Mouse (Mus musculus) heart, postnatal 4 days (tissue): ENCODE measurements around the gene Raver1. TPM values are rescaled to one million over a fixed set of nuclear protein-coding genes. Genes with fewer than 3 reads are reported as not detected.

Source experiments
- DNase-seq: peaks from one replicate; pipeline ENCODE4 v3.0.0; 2021
- microRNA-seq, 2 experiments: library from miRNA; unstranded; fragments of <30 nt; microRNA quantifications; one replicate each; pipeline ENCODE4 v1.2.0; 2021 to 2022
- total RNA-seq, 2 experiments: library from RNA; stranded (reverse); gene quantifications; 2 replicates each; pipeline ENCODE4 v1.2.3; 2021

Raver1 gene
- total RNA-seq, 2 experiments from 2014 or later = 44.4 to 48.9 TPM

DNA sequence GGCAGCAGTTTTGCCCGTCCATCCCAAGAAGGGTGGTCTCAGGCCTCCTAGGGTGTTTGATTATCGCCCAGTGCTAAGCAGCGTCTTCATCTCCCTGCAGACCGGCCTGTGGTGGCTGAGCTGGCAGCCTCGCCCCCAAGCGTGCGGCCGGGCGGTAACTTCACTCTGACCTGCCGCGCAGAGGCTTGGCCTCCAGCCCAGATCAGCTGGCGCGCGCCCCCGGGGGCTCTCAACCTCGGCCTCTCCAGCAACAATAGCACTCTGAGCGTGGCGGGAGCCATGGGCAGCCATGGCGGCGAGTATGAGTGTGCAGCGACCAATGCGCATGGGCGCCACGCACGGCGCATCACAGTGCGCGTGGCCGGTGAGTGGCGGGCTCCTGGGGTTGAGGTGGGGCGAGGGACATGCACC lies 54.3 kb downstream of the Raver1 start:
- DNase-seq = peak; percentile 85

DNA sequence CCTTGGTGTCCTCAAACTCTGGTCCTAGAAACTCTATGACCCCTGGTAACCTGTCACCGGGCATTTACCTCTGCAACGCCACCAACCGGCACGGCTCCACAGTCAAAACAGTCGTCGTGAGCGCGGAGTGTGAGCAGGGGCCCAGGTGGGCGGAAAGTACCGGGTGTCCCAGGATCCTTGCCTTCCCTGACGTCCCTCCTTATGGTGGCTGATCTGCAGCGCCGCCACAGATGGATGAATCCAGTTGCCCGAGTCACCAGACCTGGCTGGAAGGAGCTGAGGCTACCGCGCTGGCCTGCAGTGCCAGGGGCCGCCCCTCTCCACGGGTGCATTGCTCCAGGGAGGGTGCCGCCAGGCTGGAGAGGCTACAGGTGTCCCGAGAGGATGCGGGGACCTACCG lies 55.1 kb downstream of the Raver1 start:
- DNase-seq = no peak

DNA sequence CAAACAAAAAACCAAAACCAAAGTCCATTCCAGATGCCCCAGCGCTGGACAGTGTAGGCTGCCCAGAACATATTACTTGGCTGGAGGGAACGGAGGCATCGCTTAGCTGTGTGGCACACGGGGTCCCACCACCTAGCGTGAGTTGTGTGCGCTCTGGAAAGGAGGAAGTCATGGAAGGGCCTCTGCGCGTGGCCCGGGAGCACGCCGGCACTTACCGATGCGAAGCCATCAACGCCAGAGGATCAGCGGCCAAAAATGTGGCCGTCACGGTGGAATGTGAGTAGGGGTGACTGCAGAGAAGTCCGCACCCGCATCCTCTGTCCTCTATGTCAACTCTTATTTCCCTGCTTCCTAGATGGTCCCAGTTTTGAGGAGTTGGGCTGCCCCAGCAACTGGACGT lies 55.6 kb downstream of the Raver1 start:
- DNase-seq = no peak

GRCm38 (mm10) chr9:21035586-21035985 lies 56.2 kb downstream of the Raver1 start:
- no peak for DNase-seq

- DNase-seq = no peak
Observed at GRCm38 (mm10) chr9:21034481-21035085, 57.2 kb downstream of the Raver1 start.

GRCm38 (mm10) chr9:21033136-21033535 lies 58.7 kb downstream of the Raver1 start:
- peak; percentile 88 for DNase-seq

- no peak for DNase-seq
Observed at GRCm38 (mm10) chr9:21032491-21032890, 59.3 kb downstream of the Raver1 start.

DNA sequence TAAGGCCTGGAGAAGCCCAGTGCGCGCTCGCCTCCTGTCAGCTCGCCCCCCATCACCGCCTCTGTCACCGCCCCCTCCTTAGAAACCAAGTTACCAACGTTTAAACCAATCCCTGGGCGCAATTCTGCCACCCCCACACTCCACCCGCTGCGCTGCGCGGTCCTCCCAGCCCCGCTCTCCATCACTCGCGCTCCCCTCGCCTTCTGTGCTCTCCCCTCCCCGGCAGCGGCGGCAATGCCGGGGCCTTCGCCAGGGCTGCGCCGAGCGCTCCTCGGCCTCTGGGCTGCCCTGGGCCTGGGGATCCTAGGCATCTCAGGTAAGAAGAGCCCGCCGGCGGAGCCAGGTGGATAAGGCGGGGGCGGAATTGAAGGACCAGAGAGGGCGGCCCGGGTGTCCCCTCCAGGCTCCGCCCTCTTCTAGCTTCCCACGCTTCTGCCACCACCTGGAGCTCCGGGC lies 59.9 kb downstream of the Raver1 start, which contains the start of gene Icam5:
Icam5 (plus strand) TSS at position 178 of the 456 bp plus-strand sequence.
- peak; percentile 27 for DNase-seq

DNA sequence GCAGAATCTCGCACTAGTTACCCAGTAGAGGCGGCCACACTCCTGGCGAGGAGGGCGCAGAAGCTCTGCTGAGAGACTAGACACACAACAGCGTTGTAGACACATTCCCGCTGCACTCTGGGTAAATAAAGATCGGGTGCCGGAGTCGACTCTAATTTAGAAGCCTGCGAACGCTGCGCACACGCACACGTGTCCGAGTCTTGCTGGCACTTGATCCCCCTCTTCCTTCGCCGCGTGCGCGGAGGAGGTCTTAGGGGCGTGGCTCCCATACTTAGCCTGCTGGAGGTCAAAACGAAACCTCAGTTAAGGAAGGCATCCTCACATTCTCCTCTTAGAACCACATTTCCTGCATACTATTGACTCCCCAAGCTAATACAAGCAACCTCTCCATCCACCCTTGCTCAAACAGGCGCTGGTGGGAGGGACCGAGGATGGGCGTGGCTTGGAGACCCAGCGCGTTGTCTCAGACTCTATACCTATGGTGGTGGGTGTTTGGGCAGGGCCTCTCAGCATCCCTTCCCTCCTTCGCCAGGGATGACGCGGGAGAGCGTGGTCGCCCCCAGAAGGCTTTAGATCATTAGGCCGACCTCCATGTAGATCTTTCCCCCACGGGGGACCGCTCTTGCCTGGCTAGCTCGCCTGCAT lies 60.4 kb downstream of the Raver1 start:
- peak; percentile 70 for DNase-seq

DNA sequence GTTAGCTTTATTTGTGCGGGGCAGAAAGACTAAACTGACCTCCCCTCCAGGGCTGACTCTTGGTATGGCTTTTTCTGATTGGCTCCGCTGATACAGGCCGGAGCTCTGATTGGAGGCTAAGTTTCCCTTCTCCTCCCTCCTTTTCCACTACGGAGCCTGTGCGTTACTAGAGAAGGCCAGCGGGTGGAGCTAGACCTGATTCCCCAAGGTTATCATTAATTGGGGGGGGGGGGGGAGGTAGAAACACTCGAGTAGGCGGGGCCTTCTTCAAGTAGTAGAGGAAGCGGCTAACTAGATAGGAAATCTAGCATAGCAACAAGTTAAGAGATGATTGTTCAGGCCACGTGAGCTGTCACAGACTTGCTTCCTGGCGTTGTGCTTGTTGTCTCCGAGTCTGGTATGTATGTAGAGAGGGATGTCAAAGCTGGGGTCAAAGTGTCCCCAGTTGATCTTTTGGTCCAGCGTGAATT lies 61.0 kb downstream of the Raver1 start:
- DNase-seq = peak; percentile 92

DNA sequence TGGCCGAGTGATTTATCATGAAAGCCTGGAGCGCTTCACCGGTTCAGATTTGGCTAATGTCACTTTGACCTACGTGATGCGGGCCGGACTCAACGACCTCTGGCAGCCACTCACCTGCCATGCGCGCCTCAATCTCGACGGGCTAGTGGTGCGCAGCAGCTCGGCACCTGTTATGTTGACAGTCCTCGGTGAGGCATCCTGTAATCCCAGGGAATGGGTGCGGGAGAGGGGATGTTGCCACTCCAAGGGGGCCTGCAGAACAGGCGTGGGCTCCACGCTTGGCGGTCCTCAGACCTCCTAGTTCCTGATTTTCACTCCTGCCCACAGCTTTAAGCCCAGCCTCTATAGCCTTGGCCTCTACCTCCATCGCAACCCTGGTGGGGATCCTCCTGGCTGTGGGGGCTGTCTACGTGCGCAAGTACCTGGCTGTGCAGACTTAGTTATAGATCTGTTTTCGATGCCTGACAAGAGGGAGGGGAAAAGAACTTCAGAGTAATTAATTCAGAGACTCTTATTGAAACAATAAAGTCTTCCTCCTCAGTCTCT lies 61.7 kb downstream of the Raver1 start:
- no peak for DNase-seq

- DNase-seq = peak; percentile 88
Observed at GRCm38 (mm10) chr9:21029291-21030054, 62.3 kb downstream of the Raver1 start, which contains the start of gene Icam4. TSS of gene Icam4 (plus strand) at chr9:21029373.

DNA sequence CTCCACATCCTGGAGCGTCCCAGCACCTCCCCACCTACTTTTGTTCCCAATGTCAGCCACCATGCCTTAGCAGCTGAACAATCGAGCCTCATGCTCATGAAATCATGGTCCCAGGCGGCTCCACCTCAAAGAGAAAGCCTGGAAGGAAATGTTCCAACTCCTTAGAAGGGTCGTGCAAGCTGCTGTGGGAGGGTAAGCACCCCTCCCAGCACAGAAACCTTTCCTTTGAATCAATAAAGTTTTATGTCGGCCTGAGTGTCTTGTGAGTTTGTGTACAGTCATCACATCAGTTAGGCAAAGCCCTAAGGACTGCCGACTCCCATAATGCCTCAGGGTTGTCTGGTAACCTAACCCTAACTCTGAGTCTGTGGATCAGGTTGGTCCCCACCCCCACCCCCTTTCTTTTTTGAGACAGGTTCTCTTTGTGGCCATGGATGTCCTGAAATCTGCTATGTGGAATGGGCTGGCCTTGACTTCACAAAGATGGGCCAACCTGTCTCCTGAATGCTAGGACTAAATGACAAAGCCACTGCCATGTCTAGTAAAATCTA lies 63.2 kb downstream of the Raver1 start:
- DNase-seq = no peak

GRCm38 (mm10) chr9:21027774-21028290 lies 64.0 kb downstream of the Raver1 start:
- no peak for DNase-seq

DNA sequence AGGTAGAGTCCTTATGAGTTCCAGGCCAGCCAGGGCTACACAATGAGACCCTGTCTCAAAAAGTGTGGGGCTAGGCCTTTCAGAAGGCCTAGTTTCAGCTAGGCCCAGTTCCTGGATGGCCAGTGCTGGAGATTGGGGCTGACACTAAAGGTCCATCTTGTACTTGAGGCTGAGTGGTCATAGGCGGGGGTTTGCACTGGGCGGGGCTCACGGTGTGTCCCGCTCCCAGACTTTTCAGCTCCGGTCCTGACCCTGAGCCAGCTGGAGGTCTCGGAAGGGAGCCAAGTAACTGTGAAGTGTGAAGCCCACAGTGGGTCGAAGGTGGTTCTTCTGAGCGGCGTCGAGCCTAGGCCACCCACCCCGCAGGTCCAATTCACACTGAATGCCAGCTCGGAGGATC lies 65.0 kb downstream of the Raver1 start:
- DNase-seq = no peak

DNA sequence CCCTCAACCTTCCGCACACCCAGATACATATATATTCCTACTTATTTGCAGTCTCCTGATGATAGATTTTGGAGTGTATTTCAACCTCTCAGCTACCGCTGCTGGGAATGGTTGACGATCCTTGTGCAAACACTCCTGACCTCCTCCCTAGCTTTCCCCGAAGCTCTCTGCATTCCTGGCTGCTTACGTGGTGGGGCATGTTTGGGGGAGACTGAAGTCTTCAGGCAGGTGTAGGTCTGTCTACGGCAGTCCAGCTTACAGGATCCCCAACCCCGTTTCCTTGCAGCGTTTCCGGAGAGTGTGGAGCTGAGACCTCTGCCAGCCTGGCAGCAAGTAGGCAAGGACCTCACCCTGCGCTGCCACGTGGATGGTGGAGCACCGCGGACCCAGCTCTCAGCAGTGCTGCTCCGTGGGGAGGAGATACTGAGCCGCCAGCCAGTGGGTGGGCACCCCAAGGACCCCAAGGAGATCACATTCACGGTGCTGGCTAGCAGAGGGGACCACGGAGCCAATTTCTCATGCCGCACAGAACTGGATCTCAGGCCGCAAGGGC lies 66.5 kb downstream of the Raver1 start:
- no peak for DNase-seq

Small RNA genes within 50 kb of the gene (microRNA-seq; reads per million reads assigned to microRNA genes)
- gene Mir1900 (0 reads per million in 2 experiments), gene Mir7082 (1.0 to 1.6 reads per million in 2 experiments)

Other genes with a start within 250 kb of the Raver1 start
- 1 to 10 TPM; 6.4 to 7.2 TPM for gene A230050P20Rik, start 223.4 kb downstream of the Raver1 start, total RNA-seq
- 1 to 10 TPM; 1.6 to 1.7 TPM for gene Angptl6, start 212.3 kb downstream of the Raver1 start, total RNA-seq
- gene Ppan, start 203.8 kb downstream of the Raver1 start, total RNA-seq = 10 to 100 TPM; 18.4 to 19.6 TPM
- 100 to 1,000 TPM; 116 to 126 TPM for gene Eif3g, start 193.4 kb downstream of the Raver1 start, total RNA-seq
- gene Dnmt1, start 132.1 kb downstream of the Raver1 start, total RNA-seq = 10 to 100 TPM; 66.7 to 68.2 TPM
- 10 to 100 TPM in 1 of 2 experiments, 1 to 10 TPM in 1; 8.4 to 11.1 TPM for gene S1pr2, start 115.2 kb downstream of the Raver1 start, total RNA-seq
- 10 to 100 TPM; 85.7 to 98.0 TPM for gene Mrpl4, start 89.3 kb downstream of the Raver1 start, total RNA-seq
- 1 to 10 TPM; 8.0 to 8.5 TPM for gene Icam1, start 76.0 kb downstream of the Raver1 start, total RNA-seq
- under 1 TPM; 0.27 to 0.93 TPM for gene Icam4, start 62.6 kb downstream of the Raver1 start, total RNA-seq
- gene Icam5, start 59.9 kb downstream of the Raver1 start, total RNA-seq = not detected
- not detected for gene Zglp1, start 24.9 kb downstream of the Raver1 start, total RNA-seq
- under 1 TPM; 0.14 to 0.23 TPM for gene Gm49373, start 18.9 kb downstream of the Raver1 start, total RNA-seq
- 10 to 100 TPM; 34.1 to 35.5 TPM for gene Fdx1l, start 18.4 kb downstream of the Raver1 start, total RNA-seq
- gene Gm38431, start within 50 bp of the Raver1 start, total RNA-seq = 1 to 10 TPM in 1 of 2 experiments, under 1 TPM in 1; 0.64 to 2.2 TPM
- 1 to 10 TPM; 7.7 to 8.2 TPM for gene Tyk2, start 39.2 kb upstream of the Raver1 start, total RNA-seq
- 100 to 1,000 TPM; 145 to 158 TPM for gene Cdc37, start 58.0 kb upstream of the Raver1 start, total RNA-seq
- gene Pde4a, start 73.7 kb upstream of the Raver1 start, total RNA-seq = 10 to 100 TPM; 18.7 to 21.1 TPM
- gene Keap1, start 147.4 kb upstream of the Raver1 start, total RNA-seq = 10 to 100 TPM; 33.7 to 37.7 TPM
- under 1 TPM; 0.17 to 0.29 TPM for gene S1pr5, start 156.4 kb upstream of the Raver1 start, total RNA-seq
- 10 to 100 TPM; 53.1 to 59.1 TPM for gene Atg4d, start 173.3 kb upstream of the Raver1 start, total RNA-seq
- 10 to 100 TPM; 18.5 to 21.0 TPM for gene Kri1, start 196.0 kb upstream of the Raver1 start, total RNA-seq
- 10 to 100 TPM; 49.5 to 54.6 TPM for gene Cdkn2d, start 199.4 kb upstream of the Raver1 start, total RNA-seq
- not detected for gene Ap1m2, start 220.3 kb upstream of the Raver1 start, total RNA-seq
- gene Slc44a2, start 228.7 kb upstream of the Raver1 start, total RNA-seq = 10 to 100 TPM; 63.4 to 65.0 TPM